Mouse (Mus musculus): ENCODE measurements around the gene Cyp2w1.

GRCm38 (mm10) chr5:139374841-139375240 is 22.4 kb downstream of the Cyp2w1 start:
- TF ChIP-seq CTCF (IDR thresholded peaks at IDR 0.05; ENCODE audit: low read depth) (no peak), EP300 (optimal IDR thresholded peaks at IDR 0.05) (no peak)
